Mouse (Mus musculus) bone marrow macrophage, adult 2 months (primary cell): ENCODE measurements around the gene Vstm5.
"Not testable (repeated sequence)": the region's sequence is repeated elsewhere in the genome, so short reads cannot be mapped to it uniquely, and the experiment has no call there.

Source experiments
- CTCF ChIP-seq: IDR thresholded peaks from 2 replicates; pipeline ENCODE4 v1.5.1; 2012; ENCODE audit warnings: low read depth, mild to moderate bottlenecking, low read length, moderate library complexity
- POLR2A ChIP-seq: IDR thresholded peaks from 2 replicates; pipeline ENCODE4 v1.6.1; 2012; ENCODE audit warnings: mild to moderate bottlenecking, low read depth, low read length, borderline replicate concordance

GRCm38 (mm10) chr9:15194806-15195205 is 44.0 kb upstream of the Vstm5 start:
- not testable (repeated sequence) for TF ChIP-seq POLR2A, CTCF
